Mouse (Mus musculus) kidney, postnatal 0 days (tissue): ENCODE measurements around the gene Zranb3. TPM values are rescaled to one million over a fixed set of nuclear protein-coding genes. Genes with fewer than 3 reads are reported as not detected.

ENCODE experiments used
- ATAC-seq: fragments of 200-750 bp; cut with Nextera tagmentation; replicated peaks from 2 replicates; pipeline ENCODE4 v1.8.0; 2017; ENCODE audit warnings: low read depth, moderate number of reproducible peaks, moderate TSS enrichment, moderate library complexity; ENCODE audit not compliant: low FRiP score
- DNase-seq: peaks from one replicate; pipeline ENCODE4 v3.0.0-alpha.2; 2016; ENCODE audit warnings: low spot score
- H3K27ac ChIP-seq: fragments of 300-500 bp; sonication (generic); 2 replicates; pipeline ENCODE4 v1.5.1; 2014; ENCODE audit warnings: mild to moderate bottlenecking
- H3K27me3 ChIP-seq: fragments of 300-500 bp; sonication (generic); 2 replicates; pipeline ENCODE4 v1.6.1; 2014; ENCODE audit warnings: low read length, mixed read lengths; ENCODE audit not compliant: insufficient read depth
- H3K36me3 ChIP-seq: fragments of 300-500 bp; sonication (generic); 2 replicates; pipeline ENCODE4 v1.6.1; 2014; ENCODE audit warnings: low read length, mixed read lengths; ENCODE audit not compliant: insufficient read depth
- H3K4me1 ChIP-seq: fragments of 300-500 bp; sonication (generic); replicated peaks from 2 replicates; pipeline ENCODE4 v1.6.1; 2014; ENCODE audit warnings: antibody characterized with exemption, low read length, mixed read lengths; ENCODE audit not compliant: insufficient read depth
- H3K4me2 ChIP-seq: fragments of 300-500 bp; sonication (generic); 2 replicates; pipeline ENCODE4 v1.6.1; 2014; ENCODE audit warnings: mild to moderate bottlenecking, low read length, moderate library complexity, mixed read lengths
- H3K4me3 ChIP-seq: fragments of 300-500 bp; sonication (generic); replicated peaks from 2 replicates; pipeline ENCODE4 v1.5.1; 2014; ENCODE audit warnings: low read depth, low read length
- H3K9ac ChIP-seq: fragments of 300-500 bp; sonication (generic); 2 replicates; pipeline ENCODE4 v1.6.1; 2014; ENCODE audit warnings: low read depth, low read length
- H3K9me3 ChIP-seq: fragments of 300-500 bp; sonication (generic); replicated peaks from 2 replicates; pipeline ENCODE4 v1.6.1; 2016; ENCODE audit warnings: low read length, inconsistent platforms, mixed read lengths
- CTCF ChIP-seq: IDR thresholded peaks from 2 replicates; pipeline ENCODE4 v1.5.1; 2016; ENCODE audit warnings: antibody characterized with exemption, low read depth, mild to moderate bottlenecking, moderate library complexity
- WGBS: fragments of 180-500 bp; shearing (Covaris S2); extraction: QIAGEN DNeasy Blood & Tissue Kit; methylation state at CpG from one replicate; pipeline ENCODE4 v1.1.7; 2014; 5-methylcytosine and 5-hydroxymethylcytosine counted together
- polyA plus RNA-seq: library from polyadenylated mRNA; unstranded; fragments of >200 nt; fragmentation: Nextera tagmentation; extraction: Ambion mirVana; gene quantifications from 2 replicates; pipeline ENCODE4 v1.2.1, GENCODE M21; 2015

Zranb3 gene
- polyA plus RNA-seq, 1 experiment from 2014 or later: 4.1 TPM

GRCm38 (mm10) chr1:128062167-128062566, 40.7 kb downstream of the Zranb3 start:
- H3K36me3 ChIP-seq: no peaks in the 10 kb centered on the region
- TF ChIP-seq CTCF: no peak
- H3K4me2 ChIP-seq: no peak overlapping the region
- H3K9ac ChIP-seq: no peak overlapping the region
- ATAC-seq (no peak), DNase-seq (no peak)
- H3K9me3 ChIP-seq: no peaks in the 10 kb centered on the region
- H3K27me3 ChIP-seq: no peaks in the 10 kb centered on the region
- H3K27ac ChIP-seq: no peak overlapping the region
- H3K4me1 ChIP-seq: no peaks in the 10 kb centered on the region
- H3K4me3 ChIP-seq: no peak overlapping the region
- WGBS: 87% methylated on average over 1 of the region's 1 CpGs

- Histone ChIP-seq H3K4me2 (no peak overlapping the region), H3K9me3 (no peaks in the 10 kb centered on the region), H3K27me3 (no peaks in the 10 kb centered on the region), H3K4me1 (no peaks in the 10 kb centered on the region), H3K36me3 (no peaks in the 10 kb centered on the region), H3K27ac (no peak overlapping the region), H3K9ac (no peak overlapping the region), H3K4me3 (no peak overlapping the region)
- TF ChIP-seq CTCF: no peak
- WGBS: 66% methylated on average over 1 of the region's 1 CpGs
- no peak for DNase-seq
- no peak for ATAC-seq
These were observed 41.4 kb downstream of the Zranb3 start for GRCm38 (mm10) chr1:128061401-128061800.

- H3K27ac ChIP-seq: no peak overlapping the region
- H3K27me3 ChIP-seq: no peaks in the 10 kb centered on the region
- no peaks in the 10 kb centered on the region for H3K36me3 ChIP-seq
- H3K9ac ChIP-seq: no peak overlapping the region
- 74% methylated on average over 8 of the region's 8 CpGs for WGBS
- DNase-seq: no peak
- no peak for ATAC-seq
- no peak overlapping the region for H3K4me2 ChIP-seq
- H3K4me3 ChIP-seq: no peak overlapping the region
- H3K4me1 ChIP-seq: no peaks in the 10 kb centered on the region
- TF ChIP-seq CTCF: no peak
- no peaks in the 10 kb centered on the region for H3K9me3 ChIP-seq
These were observed 42.0 kb downstream of the Zranb3 start for GRCm38 (mm10) chr1:128060655-128061344.

- H3K4me1 ChIP-seq: no peaks in the 10 kb centered on the region
- no peaks in the 10 kb centered on the region for H3K27me3 ChIP-seq
- ATAC-seq (no peak), DNase-seq (no peak)
- H3K27ac ChIP-seq: no peak overlapping the region
- no peak overlapping the region for H3K9ac ChIP-seq
- no peaks in the 10 kb centered on the region for H3K9me3 ChIP-seq
- H3K4me2 ChIP-seq: no peak overlapping the region
- no peak overlapping the region for H3K4me3 ChIP-seq
- no peaks in the 10 kb centered on the region for H3K36me3 ChIP-seq
- TF ChIP-seq CTCF: no peak
- WGBS: 88% methylated on average over 5 of the region's 5 CpGs
These were observed 44.2 kb downstream of the Zranb3 start for GRCm38 (mm10) chr1:128058625-128059024.

- Histone ChIP-seq H3K9ac (no peak overlapping the region), H3K27me3 (no peaks in the 10 kb centered on the region), H3K36me3 (no peaks in the 10 kb centered on the region), H3K27ac (no peak overlapping the region), H3K4me3 (no peak overlapping the region), H3K9me3 (no peaks in the 10 kb centered on the region), H3K4me1 (no peaks in the 10 kb centered on the region), H3K4me2 (no peak overlapping the region)
- ATAC-seq (no peak), DNase-seq (no peak)
- 92% methylated on average over 4 of the region's 4 CpGs for WGBS
- TF ChIP-seq CTCF: no peak
These were observed 45.6 kb downstream of the Zranb3 start for GRCm38 (mm10) chr1:128057269-128057668.

- DNase-seq (no peak), ATAC-seq (no peak)
- no peaks in the 10 kb centered on the region for H3K9me3 ChIP-seq
- H3K27me3 ChIP-seq: no peaks in the 10 kb centered on the region
- WGBS: 92% methylated on average over 7 of the region's 7 CpGs
- H3K4me1 ChIP-seq: no peaks in the 10 kb centered on the region
- H3K27ac ChIP-seq: no peak overlapping the region
- TF ChIP-seq CTCF: no peak
- no peaks in the 10 kb centered on the region for H3K36me3 ChIP-seq
- H3K4me2 ChIP-seq: no peak overlapping the region
- no peak overlapping the region for H3K4me3 ChIP-seq
- H3K9ac ChIP-seq: no peak overlapping the region
These were observed 55.9 kb downstream of the Zranb3 start for GRCm38 (mm10) chr1:128046920-128047319.

- Histone ChIP-seq H3K27ac (no peak overlapping the region), H3K4me2 (no peak overlapping the region), H3K27me3 (no peaks in the 10 kb centered on the region), H3K4me3 (no peak overlapping the region), H3K9me3 (no peaks in the 10 kb centered on the region), H3K9ac (no peak overlapping the region), H3K36me3 (no peaks in the 10 kb centered on the region), H3K4me1 (no peaks in the 10 kb centered on the region)
- DNase-seq (no peak), ATAC-seq (no peak)
- no peak for TF ChIP-seq CTCF
- WGBS: 83% methylated on average over 2 of the region's 2 CpGs
These were observed 56.4 kb downstream of the Zranb3 start for GRCm38 (mm10) chr1:128046455-128046854.
